Mouse (Mus musculus) forebrain, embryonic 10.5 days (tissue): ENCODE data around the gene Padi4. TPM values are rescaled to one million over a fixed set of nuclear protein-coding genes. Genes with fewer than 3 reads are reported as not detected.

Experiments used
- DNase-seq: peaks from one replicate; pipeline ENCODE4 v3.0.0-alpha.2; 2017; ENCODE audit warnings: low spot score; ENCODE audit errors: extremely low spot score
- H3K27ac ChIP-seq: fragments of 300-500 bp; sonication (generic); 2 replicates; pipeline ENCODE4 v1.5.1; 2016; ENCODE audit warnings: mild to moderate bottlenecking
- H3K27me3 ChIP-seq: fragments of 300-500 bp; sonication (generic); 2 replicates; pipeline ENCODE4 v1.6.1; 2016; ENCODE audit warnings: mild to moderate bottlenecking; ENCODE audit not compliant: poor library complexity, severe bottlenecking
- H3K36me3 ChIP-seq: fragments of 300-500 bp; sonication (generic); replicated peaks from 2 replicates; pipeline ENCODE4 v1.6.1; 2016; ENCODE audit warnings: mild to moderate bottlenecking, moderate library complexity
- H3K4me1 ChIP-seq: fragments of 300-500 bp; sonication (generic); 2 replicates; pipeline ENCODE4 v1.6.1; 2016
- H3K4me3 ChIP-seq: fragments of 300-500 bp; sonication (generic); 2 replicates; pipeline ENCODE4 v1.5.1; 2016; ENCODE audit warnings: mild to moderate bottlenecking, moderate library complexity
- H3K9me3 ChIP-seq: fragments of 300-500 bp; sonication (generic); 2 replicates; pipeline ENCODE4 v1.6.1; 2016; ENCODE audit warnings: mild to moderate bottlenecking, moderate library complexity
- WGBS: fragments of 180-500 bp; shearing (Covaris S2); methylation state at CpG from one replicate; pipeline ENCODE4 v1.1.7; 2016; 5-methylcytosine and 5-hydroxymethylcytosine counted together
- polyA plus RNA-seq: library from polyadenylated mRNA; unstranded; fragments of >200 nt; fragmentation: Nextera tagmentation; extraction: Ambion mirVana; gene quantifications from 2 replicates; pipeline ENCODE4 v1.2.1, GENCODE M21; 2016

The Padi4 gene
- polyA plus RNA-seq, 1 experiment from 2014 or later, result 1.5 TPM

GRCm38 (mm10) chr4:140784292-140784945, 10.4 kb upstream of the Padi4 start:
- Histone ChIP-seq H3K4me3 (no peak overlapping the region), H3K27me3 (no peaks in the 10 kb centered on the region), H3K36me3 (no peaks in the 10 kb centered on the region), H3K27ac (no peak overlapping the region), H3K4me1 (no peaks in the 10 kb centered on the region), H3K9me3 (peaks cover 4% of the 10 kb centered on the region; the same call in 1 of the 2 replicates)
- DNase-seq, result no peak
- WGBS, result 92% methylated on average over 9 of the region's 9 CpGs

DNA sequence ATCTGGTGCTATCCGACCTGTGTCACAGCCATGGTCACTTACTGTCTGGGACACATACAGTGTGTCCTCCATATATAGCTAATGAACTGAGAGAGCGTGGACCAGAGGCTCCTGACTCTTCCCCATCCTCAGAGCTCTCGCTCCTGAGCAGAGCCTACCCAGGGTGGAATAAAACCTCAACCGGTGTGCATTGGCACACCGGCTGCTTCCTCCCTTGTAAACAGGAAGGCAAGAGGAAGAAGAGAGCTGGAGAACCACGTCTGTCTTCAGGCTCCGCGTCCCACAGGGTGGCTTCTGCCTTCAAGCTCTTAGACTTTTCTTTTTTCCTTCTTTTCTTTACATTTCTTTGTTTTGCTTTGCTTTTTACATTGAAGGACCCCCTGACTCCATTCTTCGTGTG, 8.8 kb upstream of the Padi4 start:
- 92% methylated on average over 9 of the region's 9 CpGs for WGBS
- H3K4me3 ChIP-seq, result no peak overlapping the region

DNA sequence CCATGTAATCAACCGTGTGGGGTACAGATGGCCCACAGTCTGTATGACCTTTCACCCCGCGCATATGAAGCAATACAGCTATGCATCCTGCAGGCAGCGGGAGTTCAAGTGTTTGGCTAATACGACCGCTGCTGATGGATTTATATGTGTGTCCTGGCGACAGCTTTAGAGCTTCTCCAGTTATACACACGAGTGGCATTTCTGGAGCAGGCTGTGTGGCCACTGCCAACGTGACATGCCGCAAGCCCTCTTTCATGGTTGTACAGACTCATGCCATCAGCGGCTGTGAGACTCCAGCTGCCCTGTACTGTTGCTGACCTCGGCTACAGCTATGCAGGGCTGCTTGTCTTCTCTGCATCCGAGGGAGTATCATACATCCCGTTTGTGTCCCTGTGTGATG, 6.5 kb upstream of the Padi4 start:
- no peak for DNase-seq
- Histone ChIP-seq H3K4me1 (no peaks in the 10 kb centered on the region), H3K4me3 (no peak overlapping the region), H3K27ac (no peak overlapping the region), H3K9me3 (no peaks in the 10 kb centered on the region), H3K36me3 (no peaks in the 10 kb centered on the region), H3K27me3 (no peaks in the 10 kb centered on the region)
- WGBS, result 91% methylated on average over 14 of the region's 14 CpGs

More for the DNA sequence above, 8.8 kb upstream of the Padi4 start:
- DNase-seq, result no peak
- Histone ChIP-seq H3K36me3 (no peaks in the 10 kb centered on the region), H3K27me3 (no peaks in the 10 kb centered on the region), H3K4me1 (no peaks in the 10 kb centered on the region), H3K27ac (no peak overlapping the region), H3K9me3 (peaks cover 4% of the 10 kb centered on the region; the same call in 1 of the 2 replicates)

DNA sequence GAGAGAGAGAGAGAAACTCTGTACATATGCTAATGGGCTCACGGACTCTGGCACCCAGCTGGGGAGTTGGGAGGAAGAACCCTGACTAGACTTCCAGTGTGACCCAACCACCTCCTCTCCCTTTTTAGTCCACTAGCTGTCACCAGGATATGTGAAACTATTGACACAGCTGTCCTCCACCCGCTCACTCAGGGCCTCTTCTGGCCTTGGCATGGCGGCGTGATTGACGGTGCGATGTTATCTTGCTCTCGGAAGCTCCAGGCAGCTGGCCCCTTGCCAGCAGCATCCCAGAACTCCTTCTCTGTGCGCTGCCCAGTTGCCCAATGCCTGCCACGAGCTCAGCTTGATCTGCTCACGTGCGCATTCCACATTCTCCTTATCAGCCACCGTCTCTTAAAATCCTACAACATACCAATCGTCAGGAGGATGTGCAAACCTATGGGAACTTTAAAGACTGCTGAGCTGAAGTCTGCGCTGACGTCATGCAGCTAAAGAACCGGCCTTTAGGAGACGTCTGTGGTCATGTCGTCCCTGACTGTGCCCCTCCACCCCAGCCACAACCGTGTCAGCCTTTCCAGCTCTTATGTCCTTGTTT, 5.9 kb upstream of the Padi4 start:
- no peaks in the 10 kb centered on the region for H3K36me3 ChIP-seq
- no peak for DNase-seq
- no peak overlapping the region for H3K4me3 ChIP-seq
- H3K9me3 ChIP-seq, result no peaks in the 10 kb centered on the region
- WGBS, result 74% methylated on average over 19 of the region's 19 CpGs
- H3K4me1 ChIP-seq, result no peaks in the 10 kb centered on the region
- no peak overlapping the region for H3K27ac ChIP-seq
- H3K27me3 ChIP-seq, result no peaks in the 10 kb centered on the region

GRCm38 (mm10) chr4:140776623-140777022, 2.6 kb upstream of the Padi4 start:
- no peaks in the 10 kb centered on the region for H3K9me3 ChIP-seq
- no peaks in the 10 kb centered on the region for H3K36me3 ChIP-seq
- WGBS, result 86% methylated on average over 13 of the region's 13 CpGs
- H3K4me3 ChIP-seq, result no peak overlapping the region
- peaks cover 5% of the 10 kb centered on the region; the same call in 1 of the 2 replicates for H3K4me1 ChIP-seq
- H3K27ac ChIP-seq, result no peak overlapping the region
- DNase-seq, result no peak
- H3K27me3 ChIP-seq, result no peaks in the 10 kb centered on the region

GRCm38 (mm10) chr4:140775876-140776275, 1.8 kb upstream of the Padi4 start:
- Histone ChIP-seq H3K9me3 (no peaks in the 10 kb centered on the region), H3K4me1 (peaks cover 5% of the 10 kb centered on the region; the same call in 1 of the 2 replicates), H3K36me3 (no peaks in the 10 kb centered on the region), H3K27ac (no peak overlapping the region), H3K4me3 (no peak overlapping the region), H3K27me3 (no peaks in the 10 kb centered on the region)
- WGBS, result 93% methylated on average over 10 of the region's 10 CpGs
- no peak for DNase-seq

DNA sequence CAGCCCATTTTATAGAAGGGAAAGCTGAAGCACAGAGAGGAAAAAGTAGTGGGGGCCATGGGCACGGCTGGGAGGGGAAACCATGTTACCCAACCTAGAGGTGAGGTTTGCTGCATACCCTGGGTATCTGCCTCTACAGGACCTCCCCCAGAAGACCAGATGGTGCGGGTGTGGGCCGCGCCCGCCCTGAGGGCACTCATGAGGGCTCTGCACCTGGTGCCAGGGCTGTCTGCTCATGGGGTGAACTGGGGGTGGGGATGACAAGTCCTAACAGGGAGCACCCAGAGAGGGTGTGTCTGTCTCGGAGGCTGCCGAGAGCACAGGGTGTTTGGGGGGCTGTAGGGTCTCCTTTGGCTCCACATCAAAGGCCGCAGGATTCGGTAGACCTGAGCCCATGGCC, 857 bp upstream of the Padi4 start:
- H3K27ac ChIP-seq, result no peak overlapping the region
- DNase-seq, result no peak
- H3K36me3 ChIP-seq, result no peaks in the 10 kb centered on the region
- H3K4me1 ChIP-seq, result peaks cover 13% of the 10 kb centered on the region
- H3K4me3 ChIP-seq, result no peak overlapping the region
- no peaks in the 10 kb centered on the region for H3K27me3 ChIP-seq
- no peaks in the 10 kb centered on the region for H3K9me3 ChIP-seq
- 91% methylated on average over 9 of the region's 9 CpGs for WGBS

DNA sequence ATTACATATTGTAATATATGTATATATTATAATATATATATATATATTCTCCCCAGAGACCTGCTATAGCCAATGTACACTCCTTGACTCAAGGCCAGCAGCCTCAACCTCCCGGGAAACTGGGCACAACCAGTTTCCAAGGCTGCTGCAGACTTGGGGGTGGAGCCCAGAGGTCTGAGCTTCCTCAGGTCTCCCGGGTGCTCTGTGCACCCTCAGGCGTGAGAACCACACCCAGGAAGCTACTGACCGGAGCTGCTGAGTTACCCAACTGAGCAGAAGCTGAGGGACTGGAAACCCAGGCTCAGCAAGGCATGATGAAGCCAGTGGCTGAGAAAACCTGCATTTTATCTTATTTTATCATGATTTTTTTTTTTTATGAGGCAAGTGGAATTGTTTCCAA, 2.9 kb downstream of the Padi4 start:
- 49% methylated on average over 4 of the region's 4 CpGs for WGBS
- Histone ChIP-seq H3K36me3 (no peaks in the 10 kb centered on the region), H3K27ac (no peak overlapping the region), H3K4me1 (peaks cover 13% of the 10 kb centered on the region), H3K4me3 (no peak overlapping the region), H3K27me3 (no peaks in the 10 kb centered on the region), H3K9me3 (no peaks in the 10 kb centered on the region)
- no peak for DNase-seq

DNA sequence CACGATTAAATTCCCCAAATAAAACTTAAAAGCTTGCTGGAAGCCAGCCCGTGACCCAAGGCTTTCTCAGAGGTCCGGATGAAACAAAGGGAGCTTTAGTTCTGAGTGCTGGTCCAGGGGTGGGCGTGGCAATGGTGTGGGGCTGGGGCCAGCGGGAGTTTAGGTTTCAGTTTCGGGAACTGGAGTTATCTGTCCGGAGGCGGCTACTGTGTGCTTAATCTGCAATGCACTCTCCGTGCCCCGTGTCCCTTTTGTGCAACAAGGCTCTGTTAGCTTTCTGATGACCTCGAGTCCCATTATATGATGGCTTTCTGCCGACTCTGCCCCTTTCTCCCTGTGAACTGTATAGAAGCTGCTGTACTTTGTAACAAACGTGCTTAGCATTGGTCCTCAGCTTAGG, 3.6 kb downstream of the Padi4 start:
- Histone ChIP-seq H3K27me3 (no peaks in the 10 kb centered on the region), H3K4me3 (peak overlapping the region; percentile 32), H3K27ac (peak overlapping the region; percentile 16), H3K4me1 (peaks cover 13% of the 10 kb centered on the region), H3K9me3 (no peaks in the 10 kb centered on the region), H3K36me3 (no peaks in the 10 kb centered on the region)
- WGBS, result 15% methylated on average over 13 of the region's 13 CpGs
- DNase-seq, result no peak

DNA sequence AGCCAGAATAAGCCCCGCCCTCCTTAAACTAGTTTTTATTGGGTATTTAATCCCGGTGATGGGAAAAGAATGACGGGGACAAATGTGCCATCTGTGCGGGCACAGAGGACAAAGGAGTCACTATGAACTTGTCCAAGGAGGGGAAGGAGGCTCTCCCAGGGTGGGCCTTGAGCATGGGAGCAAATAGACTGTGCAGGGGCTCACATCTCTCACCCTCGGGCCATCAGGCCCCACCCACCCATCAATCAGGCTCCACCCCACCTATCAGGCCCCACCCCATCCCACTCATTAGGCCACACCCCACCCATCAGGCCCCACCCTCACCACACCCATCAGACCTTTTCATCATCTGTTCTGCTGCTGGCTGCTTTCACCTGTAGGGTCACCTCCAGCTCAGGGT, 5.1 kb downstream of the Padi4 start:
- Histone ChIP-seq H3K4me3 (no peak overlapping the region), H3K9me3 (no peaks in the 10 kb centered on the region), H3K36me3 (no peaks in the 10 kb centered on the region), H3K27ac (no peak overlapping the region), H3K27me3 (no peaks in the 10 kb centered on the region), H3K4me1 (peaks cover 9% of the 10 kb centered on the region)
- DNase-seq, result no peak
- WGBS, result 87% methylated on average over 5 of the region's 5 CpGs

GRCm38 (mm10) chr4:140765936-140766335, 8.1 kb downstream of the Padi4 start:
- peaks cover 8% of the 10 kb centered on the region for H3K4me1 ChIP-seq
- WGBS, result 91% methylated on average over 3 of the region's 3 CpGs

DNA sequence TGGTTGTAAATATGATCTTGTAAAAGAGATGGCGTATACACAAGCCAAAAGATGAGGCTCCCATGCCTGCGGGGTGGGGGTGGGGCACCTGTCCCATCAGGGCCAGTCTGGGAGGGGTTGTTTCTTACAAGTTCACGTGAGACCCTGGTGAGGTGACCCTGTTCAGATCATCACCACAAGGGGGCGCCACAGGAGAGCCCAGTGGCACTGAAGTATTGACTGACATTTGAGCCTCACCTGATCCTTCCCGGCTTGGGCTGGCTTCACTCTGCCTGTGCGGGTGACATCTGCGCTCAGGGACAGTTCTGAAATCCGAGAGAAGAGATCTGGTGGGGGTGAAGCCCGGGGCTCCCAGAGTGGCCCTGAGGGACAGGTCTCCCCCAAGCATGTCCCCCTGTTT, 10.9 kb downstream of the Padi4 start:
- Histone ChIP-seq H3K4me1 (peaks cover 15% of the 10 kb centered on the region), H3K36me3 (no peaks in the 10 kb centered on the region), H3K9me3 (no peaks in the 10 kb centered on the region), H3K27me3 (no peaks in the 10 kb centered on the region), H3K4me3 (no peak overlapping the region), H3K27ac (no peak overlapping the region)
- DNase-seq, result peak; percentile 62
- WGBS, result 18% methylated on average over 9 of the region's 9 CpGs

More at GRCm38 (mm10) chr4:140765936-140766335, 8.1 kb downstream of the Padi4 start:
- H3K9me3 ChIP-seq, result no peaks in the 10 kb centered on the region
- no peaks in the 10 kb centered on the region for H3K36me3 ChIP-seq
- H3K27ac ChIP-seq, result no peak overlapping the region
- no peak for DNase-seq
- no peak overlapping the region for H3K4me3 ChIP-seq
- H3K27me3 ChIP-seq, result no peaks in the 10 kb centered on the region

GRCm38 (mm10) chr4:140761601-140762000, 12.4 kb downstream of the Padi4 start:
- Histone ChIP-seq H3K27me3 (no peaks in the 10 kb centered on the region), H3K4me3 (no peak overlapping the region), H3K27ac (no peak overlapping the region), H3K9me3 (no peaks in the 10 kb centered on the region), H3K36me3 (no peaks in the 10 kb centered on the region), H3K4me1 (peaks cover 30% of the 10 kb centered on the region)
- no peak for DNase-seq
- WGBS, result 89% methylated on average over 7 of the region's 7 CpGs
